Mouse (Mus musculus): ENCODE measurements at regions not wholly inside any gene's neighbourhood (a gene's known extent, or its start where the extent isn't known, plus 50 kb on each side); places are given as distances from the start of the nearest gene placed in this dataset.

DNA sequence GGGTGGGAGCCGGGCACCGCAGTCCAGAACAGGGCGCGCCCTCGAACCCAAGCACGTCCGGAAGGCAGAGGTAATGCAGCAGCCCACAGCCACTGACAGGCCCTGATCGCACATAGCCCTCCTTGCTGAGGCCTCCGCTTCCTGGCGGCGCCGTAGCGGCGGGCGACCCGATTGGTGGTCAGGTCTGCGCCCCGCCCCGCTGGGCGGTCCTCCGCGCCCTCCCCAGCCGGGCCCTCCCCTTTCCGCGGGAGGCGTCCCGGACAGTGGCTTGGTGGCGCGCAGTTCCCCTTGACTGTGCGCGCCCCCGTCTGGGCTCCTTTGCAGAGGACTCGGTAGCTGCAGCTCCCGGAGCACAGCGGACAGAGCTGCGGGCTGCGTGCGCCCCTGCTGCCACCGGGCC, 375.5 kb upstream of the Asap2 start:
- DNase-seq (ENCODE audit: low read depth, low spot score), result peak; percentile 70

Measured in WW6 (cell line).